In the genomic region with DNA sequence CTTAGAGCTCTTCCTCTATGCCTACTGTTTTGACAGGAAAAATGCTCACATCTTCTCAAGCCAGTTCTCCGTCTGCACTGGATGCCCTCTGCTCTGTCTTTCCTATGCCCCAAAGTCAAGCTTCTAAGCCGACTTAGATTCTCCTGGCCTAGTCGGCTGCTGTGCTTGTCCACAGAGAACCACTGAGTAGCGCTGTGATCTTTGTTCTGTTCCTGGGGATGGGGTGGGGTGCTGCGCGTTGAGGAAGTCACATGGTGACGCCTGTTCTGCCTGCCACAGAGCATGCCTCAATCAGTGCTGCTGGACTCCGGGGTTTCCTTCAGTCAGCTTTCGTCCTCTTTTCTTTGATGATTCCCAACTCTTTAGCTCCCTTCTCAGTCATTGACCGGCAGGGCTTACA, we compare ENCODE assay signal across 9 mouse cellular contexts. TPM values are rescaled to one million over a fixed set of nuclear protein-coding genes. Genes with fewer than 3 reads are reported as not detected.
DNase-seq lines count a peak whose midpoint lies in the region; ATAC-seq and TF ChIP-seq lines count a peak whose summit lies in the region.
"Had no signal": no experiment of that assay in that cellular context is flagged by ENCODE, and none has a peak within 500 bp of the region (broad histone marks: within the 10 kb centered on the region; RNA-seq: fewer than 3 reads in every experiment).

No protein-coding gene starts in this region.

- H3K9ac ChIP-seq in kidney, postnatal 0 days (ENCODE audit: low read depth, low read length), result no peak overlapping the region
- no peak overlapping the region for H3K9ac ChIP-seq in ES-Bruce4 (ENCODE audit: low read depth, poor library complexity, severe bottlenecking)

- DNase-seq in kidney, postnatal 0 days (ENCODE audit: low spot score), result no peak
- DNase-seq in kidney, postnatal 36 days, result no peak
- DNase-seq in embryo, embryonic 10 days (ENCODE audit: low spot score), result peak; percentile 40
- peak; percentile 34 for DNase-seq in lung, postnatal 14 days
- no peak for DNase-seq in cerebellum, postnatal 4 days (ENCODE audit: low spot score in 2 of 2)
- DNase-seq in kidney, adult 18-20 months, result no peak
- DNase-seq in ovary, postnatal 10 days (ENCODE audit: low spot score), result no peak

- 0 out of 2 replicates have a peak, but pooled peaks have one; percentile 40 for TF ChIP-seq EP300 in ES-Bruce4 (IDR thresholded peaks at IDR 0.05; ENCODE audit: insufficient read depth, low read depth, low read length)

- H3K27ac ChIP-seq in kidney, postnatal 0 days, result no peak overlapping the region
- H3K27ac ChIP-seq in ES-Bruce4 (ENCODE audit: insufficient read depth, low read length), result no peak overlapping the region

- H3K36me3 ChIP-seq in kidney, postnatal 0 days (ENCODE audit: insufficient read depth, low read length), result no peaks in the 10 kb centered on the region
- H3K36me3 ChIP-seq in ES-Bruce4 (ENCODE audit: control insufficient read depth, insufficient read depth, low read length, poor library complexity, severe bottlenecking), result no peaks in the 10 kb centered on the region

- no peak overlapping the region for H3K4me3 ChIP-seq in kidney, postnatal 0 days (replicated peaks; ENCODE audit: low read depth, low read length)
- H3K4me3 ChIP-seq in ES-Bruce4 (ENCODE audit: low read depth, low read length), result no peak overlapping the region
- H3K4me3 ChIP-seq: erythroblast, embryonic 14.5 days had no signal

- 49% methylated on average over 10 of the region's 10 CpGs for WGBS in kidney, postnatal 0 days

- TF ChIP-seq POLR2A in ES-Bruce4 (IDR thresholded peaks at IDR 0.05; ENCODE audit: insufficient read depth, low read length), result no peak

- no peak for ATAC-seq in kidney, postnatal 0 days (replicated peaks; ENCODE audit: low FRiP score, low read depth)

- peak; percentile 27; the same call in 1 of the 2 replicates for TF ChIP-seq CTCF in kidney, postnatal 0 days (IDR thresholded peaks at IDR 0.05; ENCODE audit: low read depth)
- TF ChIP-seq CTCF in ES-Bruce4 (IDR thresholded peaks at IDR 0.05; ENCODE audit: low read depth, low read length), result peak; percentile 46

- H3K27me3 ChIP-seq in kidney, postnatal 0 days (ENCODE audit: insufficient read depth, low read length), result no peaks in the 10 kb centered on the region
- no peaks in the 10 kb centered on the region for H3K27me3 ChIP-seq in ES-Bruce4 (ENCODE audit: control insufficient read depth, insufficient read depth, low read length, poor library complexity, severe bottlenecking)

- no peaks in the 10 kb centered on the region for H3K4me1 ChIP-seq in kidney, postnatal 0 days (replicated peaks; ENCODE audit: insufficient read depth, low read length)
- H3K4me1 ChIP-seq in ES-Bruce4 (ENCODE audit: control insufficient read depth, insufficient read depth, low read length), result no peaks in the 10 kb centered on the region

- no peaks in the 10 kb centered on the region for H3K9me3 ChIP-seq in kidney, postnatal 0 days (replicated peaks; ENCODE audit: low read length)
- H3K9me3 ChIP-seq in ES-Bruce4 (replicated peaks; ENCODE audit: control insufficient read depth, insufficient read depth, low read length, poor library complexity, severe bottlenecking), result no peaks in the 10 kb centered on the region

- H3K4me2 ChIP-seq in kidney, postnatal 0 days (ENCODE audit: low read length), result no peak overlapping the region

RNA-seq across cellular contexts. Expression of gene Lrrn3, which starts 8.4 kb away (rescaled TPM):
- polyA plus RNA-seq in kidney, postnatal 0 days (2015; fragmentation: Nextera tagmentation; extraction: Ambion mirVana), result 2.7 and 2.8 TPM in 2 replicates
- polyA plus RNA-seq in ES-Bruce4 (2011; ENCODE audit: insufficient read depth, insufficient read length, low read depth, missing spikeins), result not detected in 2 replicates
- polyA plus RNA-seq: erythroblast, embryonic 14.5 days had no signal

Comparison
In these comparisons a context has a peak if more than half of its experiments do, and no peak if none do; other contexts are left out.
1. DNase-seq: peak in embryo, embryonic 10 days (single experiment) and lung, postnatal 14 days (single experiment); none in kidney, postnatal 0 days (single experiment), kidney, postnatal 36 days (0 of 2), cerebellum, postnatal 4 days (0 of 2), kidney, adult 18-20 months (single experiment) and ovary, postnatal 10 days (single experiment).